Mouse (Mus musculus) erythroblast, adult 5-6 weeks (primary cell): ENCODE data around the gene Pard6a. TPM values are rescaled to one million over a fixed set of nuclear protein-coding genes. Genes with fewer than 3 reads are reported as not detected.

Experiments
- ATAC-seq: replicated peaks from 2 replicates; pipeline ENCODE4 v1.8.0; 2016; ENCODE audit warnings: moderate number of reproducible peaks, mild to moderate bottlenecking, moderate TSS enrichment, inconsistent platforms; ENCODE audit not compliant: poor library complexity, low FRiP score, severe bottlenecking
- total RNA-seq, 2 experiments: library from RNA; stranded (forward) in 1 of 2; stranded (reverse) in 1 of 2; fragments of 150-400 nt in 1 of 2; fragments of 200-764, 138-1000 nt in 1 of 2; gene quantifications; 2 replicates each; pipeline versions ENCODE4 v1.2.3 to v1.2.4; 2015 to 2017; ENCODE audit warnings: low replicate concordance in 2 of 2

The Pard6a gene
- total RNA-seq (2015; ENCODE audit: low replicate concordance): 2.1 TPM in 1 of 2 replicates, not detected in the other
- 0.56 and 1.5 TPM in 2 replicates for total RNA-seq (2017; ENCODE audit: low replicate concordance)

DNA sequence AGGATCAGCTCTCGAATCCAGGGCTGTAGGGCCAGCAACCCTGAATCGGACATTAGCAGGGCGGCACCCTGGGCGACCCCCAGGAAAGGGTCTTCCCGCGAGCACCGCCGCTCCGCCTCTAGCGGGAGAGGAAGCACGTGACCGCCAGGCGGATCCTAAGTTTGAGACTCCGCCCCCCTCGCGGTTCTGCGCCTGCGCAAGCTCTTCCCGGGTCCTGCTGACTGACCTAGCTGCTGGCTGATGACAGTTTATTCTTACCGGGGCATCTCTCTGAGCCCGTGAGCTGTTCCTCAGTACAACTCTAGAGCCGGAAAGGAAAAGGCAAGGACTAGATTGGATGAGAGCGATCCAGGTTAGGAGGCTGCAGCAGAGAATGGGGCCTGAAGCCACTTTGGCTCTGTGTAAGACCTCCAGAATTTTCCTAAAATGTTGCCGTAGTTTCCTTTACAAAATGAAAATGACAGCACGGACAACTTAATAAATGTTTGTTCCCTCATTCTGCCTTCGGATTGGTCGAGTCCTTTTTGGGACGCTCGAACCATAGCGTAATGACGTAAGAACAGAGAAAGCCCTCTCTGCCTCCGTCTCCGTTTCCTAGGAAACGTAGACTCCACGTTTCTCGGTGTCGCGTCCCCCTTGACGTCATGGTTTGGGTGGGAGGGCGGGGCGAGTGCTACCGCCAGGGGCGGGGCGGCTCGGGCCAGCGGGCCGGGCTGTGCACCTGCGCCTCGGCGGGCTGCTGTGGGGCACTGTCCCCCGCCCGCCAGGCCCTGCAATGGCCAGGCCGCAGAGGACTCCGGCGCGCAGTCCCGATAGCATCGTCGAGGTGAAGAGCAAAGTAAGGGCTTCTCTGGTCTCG is at the start of gene Pard6a, which contains the start of gene Acd:
Pard6a (plus strand) TSS at position 183 of the 859 bp plus-strand sequence.
Acd (minus strand) TSS at position 137 of the 859 bp plus-strand sequence.
- peak; percentile 87 for ATAC-seq

DNA sequence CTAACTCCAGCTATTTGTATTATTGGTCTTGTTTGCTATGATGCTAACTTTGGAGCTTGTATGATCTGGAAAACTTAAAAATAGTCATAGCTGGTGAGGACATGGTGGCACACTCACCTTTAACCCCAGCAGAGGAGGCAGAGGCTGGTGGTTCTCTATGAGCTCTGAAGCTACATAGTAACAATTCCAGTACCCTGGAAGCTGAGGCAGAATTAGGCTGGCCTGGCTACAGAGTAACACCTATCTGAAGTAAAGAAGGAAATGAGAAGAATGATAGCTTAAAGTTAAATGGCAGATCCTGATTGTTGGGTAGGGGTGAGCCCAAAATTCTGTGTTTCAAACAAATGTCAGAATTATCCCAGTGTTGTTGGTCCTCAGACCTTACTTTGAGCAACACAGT is 43.3 kb upstream of the Pard6a start:
- ATAC-seq: no peak

DNA sequence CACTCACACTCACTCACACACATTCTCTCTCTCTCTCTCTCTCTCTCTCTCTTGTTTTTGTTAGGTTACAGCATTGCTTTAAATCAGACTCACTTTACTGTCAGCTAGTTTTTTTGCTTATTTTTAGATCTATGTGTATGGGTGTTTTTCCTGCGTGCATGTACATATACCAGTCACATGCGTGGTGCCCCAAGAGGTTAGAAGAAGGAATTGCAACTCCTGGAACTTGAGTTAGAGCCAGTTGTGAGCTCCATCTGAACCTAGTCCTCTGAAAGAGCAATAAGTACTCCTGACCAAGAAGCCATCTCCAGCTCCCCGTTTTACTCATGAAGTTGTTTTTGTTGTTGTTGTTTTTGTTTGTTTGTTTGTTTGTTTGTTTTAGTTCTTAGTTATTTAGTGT is 39.8 kb upstream of the Pard6a start:
- peak; percentile 74 for ATAC-seq

DNA sequence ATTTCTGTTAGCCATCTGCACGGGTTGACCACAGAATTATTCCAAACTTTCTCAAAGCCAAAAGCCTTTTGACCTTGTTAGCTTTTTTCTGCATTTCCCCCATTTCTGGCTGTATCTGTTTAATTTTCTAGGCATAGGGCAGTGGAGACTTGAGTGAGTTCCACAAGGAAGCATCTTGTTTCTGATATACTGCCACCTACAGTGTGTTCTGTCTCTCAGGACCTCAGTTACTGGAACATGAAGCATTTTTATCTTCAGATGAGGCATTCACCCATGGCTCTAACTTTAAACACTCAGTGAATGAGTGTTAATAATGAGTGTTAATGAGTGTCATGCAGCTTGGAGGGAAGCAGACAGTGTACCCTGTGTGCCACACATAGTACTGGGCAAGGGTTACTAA is 23.1 kb upstream of the Pard6a start:
- ATAC-seq: no peak

DNA sequence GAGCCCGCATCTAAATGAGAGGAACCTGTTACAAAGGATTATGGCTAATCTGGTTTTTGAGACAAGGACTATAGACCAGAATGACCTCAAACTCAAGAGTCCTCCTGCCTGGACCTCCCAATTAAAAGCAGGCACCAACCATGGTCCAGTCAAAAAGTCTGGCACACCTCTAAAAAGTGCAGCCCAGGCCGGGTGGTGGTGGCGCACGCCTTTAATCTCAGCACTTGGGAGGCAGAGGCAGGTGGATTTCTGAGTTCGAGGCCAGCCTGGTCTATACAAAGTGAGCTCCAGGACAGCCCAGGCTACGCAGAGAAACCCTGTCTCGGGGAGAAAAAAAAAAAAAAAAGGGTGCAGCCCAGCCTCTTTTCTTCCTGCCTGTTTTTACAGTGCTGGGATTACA is 15.6 kb upstream of the Pard6a start:
- ATAC-seq: no peak

DNA sequence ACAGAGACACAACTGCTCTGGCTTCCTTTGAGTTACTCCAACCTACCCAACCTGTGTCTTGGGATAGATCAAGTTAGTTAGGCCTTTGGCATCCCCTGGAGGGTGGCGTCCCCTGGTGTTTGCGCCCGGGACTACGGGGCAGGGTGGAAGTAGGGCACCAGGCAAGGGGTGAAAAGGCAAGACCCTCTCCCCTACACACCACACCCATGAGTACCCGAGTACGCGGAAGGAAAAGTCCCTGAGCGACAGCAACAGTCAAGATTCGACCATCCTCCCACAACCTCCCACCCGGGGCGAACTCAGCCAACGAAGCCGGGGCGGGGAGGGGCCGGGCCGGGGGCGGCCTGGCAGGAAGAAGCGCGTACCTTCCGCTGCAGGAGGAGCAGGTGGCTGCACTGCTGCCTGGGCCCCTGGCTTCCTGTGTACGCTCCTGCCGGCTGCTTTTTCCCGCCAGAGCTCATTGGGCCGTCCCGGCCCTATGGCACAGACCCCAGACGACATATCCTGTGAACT is 15.1 kb upstream of the Pard6a start, which contains the start of gene Carmil2:
Carmil2 (plus strand) TSS at position 479 of the 513 bp plus-strand sequence.
- peak; percentile 41; the same call in 1 of the 2 replicates for ATAC-seq

DNA sequence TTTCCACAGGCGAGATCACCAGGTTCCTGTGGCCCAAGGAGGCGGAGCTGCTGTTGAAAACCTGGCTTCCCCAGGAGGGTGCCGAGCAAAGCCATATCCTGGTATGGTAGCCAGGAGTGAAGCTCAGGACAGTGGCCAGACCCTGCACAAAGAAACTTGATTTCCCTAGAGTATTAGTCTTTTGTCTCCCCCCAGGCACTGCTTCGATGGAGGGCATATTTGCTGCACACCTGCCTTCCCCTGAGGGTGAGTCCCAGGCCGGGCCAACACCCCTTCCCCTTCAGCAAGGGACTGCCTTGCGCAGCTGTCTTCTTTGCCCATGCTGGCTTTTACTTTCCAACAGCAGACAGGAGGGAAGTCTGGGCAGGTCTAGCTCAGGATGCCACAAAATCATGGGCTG is 14.4 kb upstream of the Pard6a start:
- no peak for ATAC-seq

DNA sequence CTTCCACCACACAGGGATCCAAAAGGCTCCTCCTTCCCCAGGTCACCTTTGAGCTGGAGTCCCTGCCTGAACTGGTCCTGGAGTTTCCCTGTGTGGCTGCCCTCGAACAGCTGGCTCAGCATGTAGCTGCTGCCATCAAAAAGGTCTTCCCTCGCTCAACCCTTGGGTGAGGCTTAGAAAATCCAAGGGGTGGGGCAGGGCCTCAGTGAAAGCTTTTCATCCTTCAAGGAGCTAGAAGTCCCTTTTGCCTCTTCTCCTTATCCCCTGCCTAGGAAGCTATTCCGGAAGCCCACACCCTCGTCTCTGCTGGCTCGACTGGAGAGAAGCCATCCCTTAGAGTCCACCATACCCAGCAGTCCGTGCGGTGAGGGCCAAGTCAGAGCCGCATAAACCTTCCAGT is 13.4 kb upstream of the Pard6a start:
- no peak for ATAC-seq

DNA sequence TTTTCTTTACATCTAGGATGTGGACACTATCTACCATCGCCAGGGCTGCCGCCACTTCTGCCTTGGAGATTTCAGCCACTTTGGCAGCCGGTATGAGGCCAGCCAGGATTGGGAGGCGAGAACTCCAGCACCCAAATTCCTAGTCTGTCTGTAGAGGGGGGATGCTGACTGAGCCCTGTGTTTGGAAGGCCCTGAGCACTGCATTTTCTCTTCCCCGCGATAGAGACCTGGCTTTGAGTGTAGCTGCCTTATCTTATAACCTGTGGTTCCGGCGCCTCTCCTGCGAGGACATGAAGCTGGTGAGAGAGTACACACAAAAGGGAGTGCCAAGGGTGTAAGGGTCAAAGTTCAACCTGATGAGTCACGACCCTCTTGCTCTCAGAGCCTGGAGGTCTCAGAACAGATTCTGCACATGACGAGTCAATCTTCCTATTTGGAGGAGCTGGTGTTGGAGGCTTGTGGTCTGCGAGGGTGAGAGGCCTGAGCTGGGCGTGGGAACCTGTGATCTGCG is 12.7 kb upstream of the Pard6a start:
- no peak for ATAC-seq

DNA sequence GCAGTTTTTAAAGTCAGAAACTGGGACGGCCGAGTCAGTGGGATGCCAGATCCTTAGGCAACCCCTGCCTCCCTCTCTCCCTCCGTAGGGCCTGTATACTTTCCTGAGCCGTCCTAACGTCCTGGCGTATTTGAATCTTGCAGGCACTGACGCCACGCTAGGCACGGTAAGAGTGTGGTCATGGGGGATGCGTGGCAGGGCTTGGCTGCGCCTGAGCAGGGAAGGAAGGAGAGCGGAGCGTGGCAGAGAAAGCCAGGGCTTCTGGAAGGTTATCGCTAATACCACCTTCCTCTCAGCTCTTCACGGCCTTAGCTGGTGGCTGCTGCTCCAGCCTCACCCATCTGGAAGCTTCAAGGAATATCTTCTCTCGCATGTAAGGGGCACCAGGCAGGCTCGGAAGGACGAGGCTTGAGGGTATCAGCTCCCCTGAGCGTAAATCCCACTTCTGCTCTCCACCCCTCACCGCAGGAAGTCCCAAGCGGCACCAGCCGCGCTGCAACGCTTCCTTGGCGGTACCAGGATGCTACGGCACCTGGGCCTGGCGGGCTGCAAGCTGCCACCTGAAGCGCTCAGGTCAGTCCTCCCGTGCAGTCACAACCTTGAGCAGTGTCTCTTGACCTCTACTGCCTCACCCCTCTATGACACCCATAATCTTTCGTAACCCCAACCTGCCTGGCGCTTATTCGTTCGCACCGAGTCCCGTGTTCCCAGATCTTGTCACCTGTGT is 11.5 kb upstream of the Pard6a start:
- no peak for ATAC-seq

DNA sequence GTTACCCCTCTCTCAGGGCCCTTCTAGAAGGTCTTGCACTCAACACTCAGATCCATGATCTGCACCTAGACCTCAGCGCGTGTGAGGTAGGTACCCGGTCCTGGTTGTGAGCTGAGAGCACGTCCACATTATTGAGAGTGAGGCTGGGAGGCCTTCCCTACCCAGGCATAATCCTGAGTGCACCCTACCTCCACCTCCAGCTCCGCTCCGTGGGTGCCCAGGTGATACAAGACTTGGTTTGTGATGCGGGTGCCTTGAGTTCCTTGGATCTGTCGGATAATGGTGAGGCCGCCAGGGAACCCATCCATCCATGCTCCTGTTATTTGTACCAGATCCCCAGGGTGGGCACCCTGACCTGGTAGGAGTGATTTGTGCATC is 11.0 kb upstream of the Pard6a start:
- ATAC-seq: no peak

DNA sequence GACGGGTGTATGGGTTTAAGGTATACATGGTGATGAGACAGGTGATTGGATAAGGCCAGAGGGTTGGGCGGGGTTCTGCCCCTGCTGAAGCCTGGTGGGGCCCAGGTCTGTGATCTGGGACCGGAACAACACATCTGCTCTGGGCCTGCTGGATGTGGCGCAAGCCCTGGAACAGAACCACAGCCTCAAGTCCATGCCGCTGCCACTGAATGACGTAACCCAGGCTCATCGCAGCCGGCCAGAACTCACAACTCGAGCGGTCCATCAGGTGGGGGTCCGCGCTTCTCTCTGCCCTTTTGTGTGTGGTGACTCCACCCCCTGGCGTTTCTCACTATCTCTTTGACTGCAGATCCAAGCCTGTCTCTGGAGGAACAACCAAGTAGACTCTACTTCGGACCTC is 10.0 kb upstream of the Pard6a start:
- ATAC-seq: no peak

DNA sequence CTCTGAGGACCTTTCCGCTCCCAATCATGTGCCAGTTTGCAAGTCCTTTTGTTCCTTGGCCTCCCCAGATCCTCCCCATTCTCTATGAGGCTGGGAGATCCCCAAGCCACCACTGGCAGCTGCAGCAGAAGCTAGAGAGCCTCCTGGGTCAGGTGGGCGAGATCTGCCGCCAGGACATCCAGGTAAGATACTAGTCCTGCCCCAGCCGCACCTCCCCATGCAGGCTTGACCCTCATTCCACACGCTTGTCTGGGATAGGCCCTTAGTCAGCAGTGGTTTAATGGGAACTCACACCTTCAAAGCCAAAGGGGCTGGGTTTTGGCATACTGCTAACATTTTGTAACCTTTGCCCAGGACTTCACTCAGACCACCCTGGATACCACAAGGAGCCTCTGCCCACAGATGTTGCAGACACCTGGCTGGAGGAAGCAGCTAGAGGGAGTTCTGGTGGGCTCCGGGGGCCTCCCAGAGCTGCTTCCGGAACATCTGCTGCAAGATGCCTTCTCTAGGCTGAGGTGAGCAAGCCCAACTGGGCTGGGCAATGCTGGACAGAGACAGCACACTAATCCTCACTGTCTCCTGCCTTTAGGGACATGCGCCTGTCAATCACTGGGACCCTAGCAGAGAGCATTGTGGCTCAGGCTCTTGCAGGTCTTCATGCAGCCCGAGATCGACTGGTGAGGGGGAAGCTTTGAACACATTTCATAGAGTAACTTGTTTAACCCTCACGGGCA is 8.3 kb upstream of the Pard6a start:
- ATAC-seq: no peak

DNA sequence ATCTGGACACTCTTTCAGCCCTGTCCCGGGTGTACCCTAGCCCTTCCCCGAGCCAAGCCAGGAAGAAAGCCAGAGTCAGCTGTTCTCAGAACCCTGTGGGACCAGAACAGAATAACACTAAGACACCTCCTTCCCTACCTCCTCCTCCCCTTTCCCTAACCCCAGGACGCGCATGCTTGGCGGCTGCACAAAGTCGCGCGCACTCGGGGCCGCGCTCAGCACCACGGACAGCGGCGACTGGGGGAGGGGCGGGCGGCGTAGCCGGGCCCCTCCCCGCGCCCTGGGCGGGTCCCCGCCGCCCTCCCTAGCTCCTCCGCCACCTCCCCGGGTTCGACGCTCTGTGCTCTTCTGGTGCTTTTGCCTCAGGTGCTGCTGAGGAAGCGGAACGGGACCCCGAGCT is 7.3 kb upstream of the Pard6a start:
- no peak for ATAC-seq

DNA sequence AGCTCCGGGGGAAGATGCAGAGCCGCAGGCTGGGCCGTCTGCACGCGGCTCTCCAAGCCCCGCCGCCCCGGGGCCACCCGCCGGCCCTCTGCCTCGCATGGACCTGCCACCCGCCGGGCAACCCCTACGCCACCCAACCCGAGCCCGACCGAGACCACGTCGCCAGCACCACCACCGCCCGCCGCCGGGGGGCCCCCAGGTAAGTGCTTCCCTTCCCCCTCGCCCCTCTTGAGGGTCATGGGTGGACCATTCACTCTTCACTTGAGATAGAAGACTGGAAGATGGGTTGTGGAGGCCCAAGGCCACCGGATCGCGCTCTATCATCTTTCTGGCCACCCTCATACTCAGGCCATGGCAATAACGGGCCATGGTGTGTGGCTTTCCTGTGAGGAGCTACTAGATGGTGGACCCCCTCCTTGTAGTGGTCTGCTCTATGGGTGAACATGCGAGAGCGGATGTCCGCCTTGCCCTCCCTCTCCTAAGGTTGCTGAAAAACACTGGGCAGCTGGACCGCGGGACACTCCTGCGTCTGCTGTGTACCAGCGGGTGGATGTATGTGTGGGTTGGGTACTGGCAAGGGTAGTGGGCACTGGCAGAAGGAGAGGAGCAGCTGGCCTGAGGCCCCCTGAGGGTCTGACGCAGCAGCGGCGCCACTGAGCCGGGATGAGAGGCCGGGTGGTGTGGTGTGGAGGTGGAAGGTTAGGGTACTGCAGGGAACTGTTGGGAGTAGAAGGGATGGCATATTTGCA is 6.7 kb upstream of the Pard6a start:
- no peak for ATAC-seq

DNA sequence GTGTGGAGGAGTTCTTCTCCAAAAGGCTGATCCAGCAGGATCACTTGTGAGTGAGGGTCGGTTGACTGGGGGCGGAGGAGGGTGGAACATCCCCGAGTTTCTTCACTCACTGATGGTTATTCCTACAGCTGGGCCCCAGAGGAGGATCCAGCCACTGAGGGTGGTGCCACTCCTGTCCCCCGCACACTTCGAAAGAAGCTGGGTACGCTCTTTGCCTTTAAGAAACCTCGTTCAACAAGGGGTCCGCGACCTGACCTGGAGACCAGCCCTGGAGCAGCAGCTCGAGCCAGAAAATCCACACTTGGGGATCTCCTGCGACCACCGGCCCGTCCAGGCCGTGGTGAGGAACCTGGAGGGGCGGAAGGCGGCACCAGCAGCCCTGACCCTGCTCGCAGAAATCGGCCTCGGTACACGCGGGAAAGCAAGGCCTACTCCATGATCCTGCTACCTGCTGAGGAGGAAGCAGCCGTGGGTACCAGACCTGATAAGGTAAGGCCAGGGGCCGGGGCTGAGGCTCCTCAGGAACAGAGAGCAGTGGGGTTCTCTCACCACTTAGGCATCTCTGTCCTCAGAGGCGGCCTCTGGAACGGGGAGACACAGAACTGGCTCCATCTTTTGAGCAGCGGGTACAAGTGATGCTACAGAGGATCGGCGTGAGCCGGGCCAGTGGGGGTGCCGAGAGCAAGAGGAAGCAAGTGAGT is 5.7 kb upstream of the Pard6a start:
- no peak for ATAC-seq

DNA sequence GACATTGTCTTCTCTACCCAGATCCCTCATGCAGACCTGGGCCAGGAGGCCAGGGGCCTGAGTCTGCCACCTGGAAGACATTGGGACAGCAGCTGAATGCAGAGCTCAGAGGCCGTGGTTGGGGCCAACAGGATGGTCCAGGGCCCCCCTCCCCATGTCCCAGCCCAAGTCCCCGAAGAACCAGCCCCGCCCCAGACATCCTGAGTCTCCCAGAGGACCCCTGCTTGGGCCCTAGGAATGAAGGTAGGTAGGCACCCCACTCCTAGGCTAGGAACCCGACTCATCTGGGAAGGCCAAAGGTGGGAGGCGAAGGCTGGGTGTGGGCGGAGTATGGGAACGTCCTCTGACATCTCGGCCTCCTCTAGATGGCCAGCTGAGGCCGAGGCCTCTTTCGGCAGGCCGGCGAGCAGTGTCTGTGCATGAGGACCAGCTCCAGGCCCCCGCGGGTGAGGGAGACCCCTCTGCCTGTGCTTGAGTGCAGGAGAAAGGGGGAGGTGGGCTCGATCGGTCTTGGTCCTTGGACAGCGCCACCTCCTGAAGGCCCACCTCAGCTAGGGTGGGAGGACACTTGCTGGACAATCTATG is 3.7 kb upstream of the Pard6a start:
- no peak for ATAC-seq

DNA sequence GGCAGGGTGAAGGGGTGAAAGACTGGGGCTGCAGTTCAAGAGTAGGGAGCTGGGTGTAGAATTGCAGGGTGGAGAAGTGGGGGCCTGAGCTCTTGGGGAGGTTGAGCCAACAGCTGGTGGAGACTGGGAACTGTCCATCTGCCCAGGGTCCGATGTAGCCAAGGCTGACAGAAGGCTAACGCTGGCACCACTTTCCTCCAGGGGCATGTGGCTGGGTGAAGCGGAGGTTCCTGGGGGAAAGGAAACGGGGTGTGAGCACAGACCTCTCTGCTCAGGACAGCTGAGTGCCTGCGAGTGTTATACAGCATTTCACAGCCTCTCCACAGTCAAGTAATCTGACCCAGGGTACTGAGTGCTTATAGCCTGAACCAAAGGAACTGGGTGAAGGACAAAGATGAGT is 2.2 kb upstream of the Pard6a start:
- no peak for ATAC-seq
